Mouse (Mus musculus): ENCODE results near the gene B4galt7. TPM values are rescaled to one million over a fixed set of nuclear protein-coding genes. Genes with fewer than 3 reads are reported as not detected.
"Not testable (repeated sequence)": the region's sequence is repeated elsewhere in the genome, so short reads cannot be mapped to it uniquely, and the experiment has no call there.

The B4galt7 gene
- total and polyA plus RNA-seq, 2 experiments from 2014 or later = 15.7 to 37.6 TPM

- Histone ChIP-seq H3K27ac (ENCODE audit: low read depth) (no peak overlapping the region), H3K9me3 (replicated peaks; ENCODE audit: control insufficient read depth, low read length) (no peaks in the 10 kb centered on the region), H3K27me3 (ENCODE audit: control insufficient read depth, insufficient read depth, low read length) (no peaks in the 10 kb centered on the region), H3K4me3 (ENCODE audit: low read depth, low read length) (no peak overlapping the region), H3K36me3 (replicated peaks; ENCODE audit: control insufficient read depth, insufficient read depth, low read length) (peaks cover 4% of the 10 kb centered on the region; the same call in 1 of the 2 replicates), H3K9ac (replicated peaks; ENCODE audit: low read depth, low read length) (no peak overlapping the region), H3K4me2 (ENCODE audit: low read depth, low read length) (no peak overlapping the region), H3K4me1 (ENCODE audit: control insufficient read depth, insufficient read depth) (peaks cover 12% of the 10 kb centered on the region)
- WGBS = 90% methylated on average over 2 of the region's 2 CpGs
- DNase-seq (ENCODE audit: low spot score) = no peak
- no peak for TF ChIP-seq CTCF (IDR thresholded peaks at IDR 0.05; ENCODE audit: low read depth)
- no peak for TF ChIP-seq EP300 (IDR thresholded peaks at IDR 0.05; ENCODE audit: low read depth)
- ATAC-seq (ENCODE audit: insufficient read depth, low read depth) = no peak
Measured at GRCm38 (mm10) chr13:55567949-55568348, 31.7 kb upstream of the B4galt7 start.

DNA sequence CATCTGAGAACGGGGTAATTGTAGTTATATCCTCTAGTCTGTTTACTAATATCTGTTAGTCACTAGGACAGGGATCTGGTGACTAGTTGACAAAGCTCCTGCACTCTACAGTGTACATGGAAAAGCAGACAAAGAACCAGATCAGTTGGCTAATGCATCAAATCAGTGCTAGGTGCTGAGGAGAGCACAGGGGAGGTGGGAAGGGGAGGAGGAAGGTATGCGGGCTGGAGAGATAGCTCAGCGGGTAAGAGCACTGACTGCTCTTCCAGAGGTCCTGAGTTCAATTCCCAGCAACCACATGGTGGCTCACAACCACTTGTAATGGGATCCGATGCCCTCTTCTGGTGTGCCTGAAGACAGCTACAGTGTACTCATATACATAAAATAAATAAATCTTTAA lies 31.2 kb upstream of the B4galt7 start:
- 81% methylated on average over 4 of the region's 4 CpGs for WGBS
- not testable (repeated sequence) for ATAC-seq (ENCODE audit: insufficient read depth, low read depth); H3K9ac ChIP-seq (replicated peaks; ENCODE audit: low read depth, low read length); DNase-seq (ENCODE audit: low spot score); H3K9me3 ChIP-seq (replicated peaks; ENCODE audit: control insufficient read depth, low read length); H3K4me2 ChIP-seq (ENCODE audit: low read depth, low read length); H3K27me3 ChIP-seq (ENCODE audit: control insufficient read depth, insufficient read depth, low read length); H3K4me3 ChIP-seq (ENCODE audit: low read depth, low read length); H3K27ac ChIP-seq (ENCODE audit: low read depth); H3K36me3 ChIP-seq (replicated peaks; ENCODE audit: control insufficient read depth, insufficient read depth, low read length)
- H3K4me1 ChIP-seq (ENCODE audit: control insufficient read depth, insufficient read depth) = peaks cover 12% of the 10 kb centered on the region

GRCm38 (mm10) chr13:55569726-55570285 lies 29.9 kb upstream of the B4galt7 start:
- H3K4me3 ChIP-seq (ENCODE audit: low read depth, low read length) = peak overlapping the region; percentile 88
- H3K36me3 ChIP-seq (replicated peaks; ENCODE audit: control insufficient read depth, insufficient read depth, low read length) = peaks cover 4% of the 10 kb centered on the region; the same call in 1 of the 2 replicates
- 0 out of 2 replicates have a peak, but pooled peaks cover 4% of the 10 kb centered on the region for H3K9me3 ChIP-seq (replicated peaks; ENCODE audit: control insufficient read depth, low read length)
- H3K4me1 ChIP-seq (ENCODE audit: control insufficient read depth, insufficient read depth) = peaks cover 12% of the 10 kb centered on the region
- WGBS = 8% methylated on average over 16 of the region's 16 CpGs
- DNase-seq (ENCODE audit: low spot score) (no peak), ATAC-seq (ENCODE audit: insufficient read depth, low read depth) (no peak)
- no peak for TF ChIP-seq CTCF (IDR thresholded peaks at IDR 0.05; ENCODE audit: low read depth)
- TF ChIP-seq EP300 (IDR thresholded peaks at IDR 0.05; ENCODE audit: low read depth) = no peak
- peak overlapping the region; percentile 92 for H3K4me2 ChIP-seq (ENCODE audit: low read depth, low read length)
- H3K27ac ChIP-seq (ENCODE audit: low read depth) = peak overlapping the region; percentile 81; the same call in 1 of the 2 replicates
- no peaks in the 10 kb centered on the region for H3K27me3 ChIP-seq (ENCODE audit: control insufficient read depth, insufficient read depth, low read length)
- peak overlapping the region; percentile 95 for H3K9ac ChIP-seq (replicated peaks; ENCODE audit: low read depth, low read length)

- Histone ChIP-seq H3K27ac (ENCODE audit: low read depth) (peak overlapping the region; percentile 81), H3K36me3 (replicated peaks; ENCODE audit: control insufficient read depth, insufficient read depth, low read length) (peaks cover 4% of the 10 kb centered on the region; the same call in 1 of the 2 replicates), H3K9me3 (replicated peaks; ENCODE audit: control insufficient read depth, low read length) (0 out of 2 replicates have a peak, but pooled peaks cover 4% of the 10 kb centered on the region), H3K4me3 (ENCODE audit: low read depth, low read length) (peak overlapping the region; percentile 88), H3K9ac (replicated peaks; ENCODE audit: low read depth, low read length) (peak overlapping the region; percentile 95), H3K27me3 (ENCODE audit: control insufficient read depth, insufficient read depth, low read length) (no peaks in the 10 kb centered on the region), H3K4me1 (ENCODE audit: control insufficient read depth, insufficient read depth) (peaks cover 12% of the 10 kb centered on the region), H3K4me2 (ENCODE audit: low read depth, low read length) (peak overlapping the region; percentile 92)
- ATAC-seq (ENCODE audit: insufficient read depth, low read depth) (peak; percentile 71), DNase-seq (ENCODE audit: low spot score) (no peak)
- no peak for TF ChIP-seq EP300 (IDR thresholded peaks at IDR 0.05; ENCODE audit: low read depth)
- no peak for TF ChIP-seq CTCF (IDR thresholded peaks at IDR 0.05; ENCODE audit: low read depth)
- WGBS = 0% methylated on average over 31 of the region's 47 CpGs
Measured at GRCm38 (mm10) chr13:55570286-55570973, 29.3 kb upstream of the B4galt7 start.

- Histone ChIP-seq H3K36me3 (replicated peaks; ENCODE audit: control insufficient read depth, insufficient read depth, low read length) (no peaks in the 10 kb centered on the region), H3K4me3 (ENCODE audit: low read depth, low read length) (peak within 1 kb of the TSS; percentile 88), H3K9ac (replicated peaks; ENCODE audit: low read depth, low read length) (peak within 1 kb of the TSS; percentile 95), H3K27me3 (ENCODE audit: control insufficient read depth, insufficient read depth, low read length) (no peaks in the 10 kb centered on the region), H3K27ac (ENCODE audit: low read depth) (peak within 1 kb of the TSS; percentile 81), H3K4me1 (ENCODE audit: control insufficient read depth, insufficient read depth) (peaks cover 12% of the 10 kb centered on the region), H3K4me2 (ENCODE audit: low read depth, low read length) (peak within 1 kb of the TSS; percentile 92), H3K9me3 (replicated peaks; ENCODE audit: control insufficient read depth, low read length) (0 out of 2 replicates have a peak, but pooled peaks cover 4% of the 10 kb centered on the region)
- peak; percentile 89 for DNase-seq (ENCODE audit: low spot score)
- peak; percentile 97 for ATAC-seq (ENCODE audit: insufficient read depth, low read depth)
- TF ChIP-seq CTCF (IDR thresholded peaks at IDR 0.05; ENCODE audit: low read depth) (no peak), EP300 (IDR thresholded peaks at IDR 0.05; ENCODE audit: low read depth) (no peak)
- 2% methylated on average over 31 of the region's 47 CpGs for WGBS
Measured at GRCm38 (mm10) chr13:55571027-55571751, 28.5 kb upstream of the B4galt7 start, which contains the start of gene Fam193b. TSS of gene Fam193b (minus strand) at chr13:55571120.

Data from heart, postnatal 0 days (tissue).